Mouse (Mus musculus) erythroblast, embryonic 14.5 days (primary cell): ENCODE measurements around the gene Rab17. TPM values are rescaled to one million over a fixed set of nuclear protein-coding genes. Genes with fewer than 3 reads are reported as not detected.

ENCODE experiments used
- H3K27me3 ChIP-seq: 2 replicates; pipeline ENCODE4 v1.6.1; 2012; ENCODE audit warnings: inconsistent platforms; ENCODE audit not compliant: control insufficient read depth
- H3K36me3 ChIP-seq: 2 replicates; pipeline ENCODE4 v1.6.1; 2012; ENCODE audit warnings: mild to moderate bottlenecking, inconsistent platforms; ENCODE audit not compliant: control insufficient read depth
- H3K4me1 ChIP-seq: 2 replicates; pipeline ENCODE4 v1.6.1; 2012; ENCODE audit warnings: inconsistent platforms; ENCODE audit not compliant: control insufficient read depth
- H3K4me3 ChIP-seq: replicated peaks from 2 replicates; pipeline ENCODE3; 2012; ENCODE audit warnings: moderate library complexity, mild to moderate bottlenecking, inconsistent platforms
- H3K9me3 ChIP-seq: 2 replicates; pipeline ENCODE4 v1.6.1; 2012; ENCODE audit warnings: low read length, inconsistent platforms, mixed read lengths; ENCODE audit not compliant: control insufficient read depth
- GATA1 ChIP-seq: IDR thresholded peaks from 2 replicates; pipeline ENCODE4 v1.6.1; 2012; ENCODE audit warnings: low read length, inconsistent platforms, mixed read lengths
- TAL1 ChIP-seq: IDR thresholded peaks from 3 replicates; pipeline ENCODE4 v1.6.1; 2012; ENCODE audit warnings: low read length, inconsistent platforms, mixed read lengths
- polyA plus RNA-seq: library from polyadenylated mRNA; stranded (reverse); fragments of >175 nt; gene quantifications from 2 replicates; pipeline ENCODE4 v1.2.3, GENCODE M21; 2012

Gene Rab17
- polyA plus RNA-seq, 1 experiment: not detected

DNA sequence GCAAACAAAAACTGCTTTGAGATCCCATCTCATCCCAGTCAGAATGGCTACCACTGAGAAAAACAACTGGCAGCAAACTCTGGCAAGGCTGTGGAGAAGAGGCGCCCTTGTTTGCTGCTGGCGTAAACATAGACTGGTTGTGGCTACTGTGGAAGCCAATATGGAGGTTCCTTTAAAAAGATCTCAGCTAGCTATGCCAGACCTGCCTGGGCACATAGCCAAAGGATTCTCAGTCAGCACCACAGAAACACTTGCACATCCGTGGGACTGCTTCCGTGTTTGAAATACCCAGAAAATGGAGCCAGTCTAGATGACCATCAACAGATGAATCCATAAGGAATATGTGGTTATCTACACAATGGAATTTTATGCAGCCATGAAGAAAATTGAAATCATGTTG lies 43.4 kb downstream of the Rab17 start:
- peaks cover 14% of the 10 kb centered on the region for H3K27me3 ChIP-seq
- H3K4me3 ChIP-seq: no peak overlapping the region
- H3K36me3 ChIP-seq: no peaks in the 10 kb centered on the region
- H3K9me3 ChIP-seq: no peaks in the 10 kb centered on the region
- TF ChIP-seq GATA1 (no peak), TAL1 (no peak)
- H3K4me1 ChIP-seq: no peaks in the 10 kb centered on the region

DNA sequence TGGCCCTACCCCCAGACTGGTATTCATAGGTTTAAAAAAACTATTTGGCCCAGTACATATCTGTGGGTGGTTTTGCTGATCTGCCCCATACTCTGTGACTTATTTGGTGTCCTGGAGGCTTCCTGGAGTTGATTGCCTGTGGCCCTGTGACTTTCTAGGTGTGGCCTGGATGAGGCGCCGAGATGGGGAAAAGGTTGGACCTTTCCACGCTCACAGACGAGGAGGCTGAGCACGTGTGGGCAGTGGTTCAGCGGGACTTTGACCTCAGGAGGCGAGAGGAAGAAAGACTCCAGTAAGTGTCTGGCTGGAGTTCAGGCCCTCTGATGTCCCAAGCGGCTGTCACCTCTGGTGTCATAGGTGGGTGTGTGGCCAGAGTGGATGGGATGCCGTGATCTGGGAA lies 47.8 kb downstream of the Rab17 start:
- no peak overlapping the region for H3K4me3 ChIP-seq
- H3K4me1 ChIP-seq: no peaks in the 10 kb centered on the region
- TF ChIP-seq TAL1 (no peak), GATA1 (no peak)
- no peaks in the 10 kb centered on the region; the same call in 1 of the 2 replicates for H3K27me3 ChIP-seq
- H3K36me3 ChIP-seq: no peaks in the 10 kb centered on the region
- peaks cover 4% of the 10 kb centered on the region for H3K9me3 ChIP-seq

DNA sequence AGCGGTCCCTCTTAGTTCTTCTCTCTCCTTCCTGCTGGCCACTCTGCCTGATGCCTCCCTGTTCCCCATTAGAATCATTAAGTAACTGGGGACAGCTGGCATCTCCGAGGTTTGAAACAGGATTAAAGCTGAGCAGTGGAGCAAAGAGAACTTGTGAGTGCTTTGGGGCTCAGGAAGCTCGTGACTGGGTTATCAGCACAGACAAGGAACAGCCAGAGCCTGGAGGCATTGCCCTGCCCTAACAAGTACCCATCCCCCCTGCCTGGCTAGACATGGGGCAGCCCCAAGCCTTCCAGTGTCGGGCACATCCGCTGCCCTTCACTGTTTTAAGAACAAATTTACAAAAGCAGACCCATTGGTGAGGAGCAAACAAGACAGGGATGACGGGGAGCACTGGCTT lies 52.0 kb downstream of the Rab17 start:
- peaks cover 7% of the 10 kb centered on the region for H3K27me3 ChIP-seq
- H3K36me3 ChIP-seq: no peaks in the 10 kb centered on the region
- TF ChIP-seq TAL1: no peak
- no peak for TF ChIP-seq GATA1
- peaks cover 4% of the 10 kb centered on the region for H3K9me3 ChIP-seq
- no peaks in the 10 kb centered on the region; the same call in 1 of the 2 replicates for H3K4me1 ChIP-seq
- H3K4me3 ChIP-seq: no peak overlapping the region

DNA sequence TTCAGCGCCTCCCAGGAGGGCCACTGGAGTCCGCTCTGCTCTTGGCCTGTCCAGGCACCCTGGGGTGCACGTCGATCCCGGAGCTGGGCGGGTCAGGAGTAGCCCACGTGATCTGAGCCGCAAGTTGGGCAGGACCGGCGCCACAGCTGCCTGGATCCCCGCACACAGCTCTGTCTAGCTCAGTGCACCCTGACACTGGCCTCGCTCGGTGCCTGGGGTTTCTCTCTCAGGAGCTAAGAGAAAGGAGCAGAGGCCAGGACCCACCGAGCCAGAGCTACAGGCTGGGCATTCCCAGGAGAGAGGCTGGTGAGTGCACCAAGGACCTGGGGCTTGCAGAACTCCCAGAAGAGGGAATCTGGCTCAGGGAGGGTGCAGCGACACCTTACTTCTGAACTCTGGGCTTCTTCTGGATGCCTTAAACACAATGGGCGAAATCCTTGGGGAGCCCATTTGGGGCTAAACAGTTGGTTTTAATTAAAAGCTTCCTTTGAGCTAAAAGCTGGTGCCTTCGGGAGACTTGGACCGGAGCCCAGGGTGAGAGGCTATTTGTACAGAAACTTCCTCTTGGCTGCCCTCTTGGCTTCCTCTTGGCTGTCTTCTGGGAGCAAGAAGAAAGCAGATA lies 54.4 kb downstream of the Rab17 start, which contains the start of gene Mlph:
Gene Mlph (plus strand): TSS at position 138 of the 622 bp plus-strand sequence.
- peaks cover 7% of the 10 kb centered on the region for H3K27me3 ChIP-seq
- H3K36me3 ChIP-seq: no peaks in the 10 kb centered on the region
- H3K4me3 ChIP-seq: no peak within 1 kb of the TSS
- H3K9me3 ChIP-seq: peaks cover 3% of the 10 kb centered on the region
- TF ChIP-seq GATA1 (no peak), TAL1 (no peak)
- H3K4me1 ChIP-seq: no peaks in the 10 kb centered on the region; the same call in 1 of the 2 replicates

DNA sequence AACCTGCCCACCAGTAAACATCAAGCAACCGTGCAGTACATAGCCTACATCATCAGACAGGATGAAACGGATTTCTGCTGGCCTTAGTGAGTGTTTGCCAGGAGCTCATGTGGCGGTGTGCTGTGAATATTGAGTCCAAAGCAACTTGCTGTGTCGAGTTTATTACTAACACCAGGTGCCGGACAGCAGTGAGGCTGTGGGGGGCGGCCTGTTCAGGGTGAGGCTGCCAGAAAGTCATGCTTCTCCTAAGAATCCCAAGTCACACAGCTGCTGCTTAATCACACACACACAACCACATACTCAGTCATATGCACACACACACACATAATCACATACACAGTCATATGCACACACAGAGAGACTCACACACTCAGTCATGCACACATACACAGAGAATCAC lies 56.2 kb downstream of the Rab17 start:
- H3K9me3 ChIP-seq: no peaks in the 10 kb centered on the region
- TF ChIP-seq GATA1 (no peak), TAL1 (no peak)
- H3K4me3 ChIP-seq: no peak overlapping the region
- H3K36me3 ChIP-seq: no peaks in the 10 kb centered on the region
- no peaks in the 10 kb centered on the region; the same call in 1 of the 2 replicates for H3K4me1 ChIP-seq
- peaks cover 7% of the 10 kb centered on the region for H3K27me3 ChIP-seq

DNA sequence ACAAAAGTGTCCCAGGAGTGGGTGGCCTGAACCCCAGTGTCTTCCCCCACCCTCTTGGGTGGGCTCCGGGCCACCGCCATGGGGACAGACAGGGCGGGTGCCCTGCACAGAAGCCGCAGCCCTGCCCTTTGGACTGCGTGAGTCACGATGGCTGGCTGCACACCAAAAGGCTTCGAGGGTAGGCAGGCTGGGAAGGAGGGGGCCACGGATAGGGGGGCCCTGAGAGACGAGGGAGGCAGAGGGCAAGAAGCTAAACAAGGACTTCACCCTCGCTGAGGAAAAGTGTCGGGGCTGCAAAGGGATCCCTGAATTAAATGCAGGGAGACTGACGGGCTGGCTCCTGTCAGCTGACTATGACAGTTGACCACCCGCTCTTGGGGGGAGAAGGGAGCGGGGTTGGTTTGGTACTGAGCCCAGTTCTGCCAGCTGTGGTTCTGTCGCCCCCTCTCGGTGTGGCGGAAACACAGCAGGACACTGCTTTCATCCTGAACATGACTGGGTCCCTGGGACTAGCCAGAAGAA lies 59.8 kb downstream of the Rab17 start:
- H3K9me3 ChIP-seq: no peaks in the 10 kb centered on the region

DNA sequence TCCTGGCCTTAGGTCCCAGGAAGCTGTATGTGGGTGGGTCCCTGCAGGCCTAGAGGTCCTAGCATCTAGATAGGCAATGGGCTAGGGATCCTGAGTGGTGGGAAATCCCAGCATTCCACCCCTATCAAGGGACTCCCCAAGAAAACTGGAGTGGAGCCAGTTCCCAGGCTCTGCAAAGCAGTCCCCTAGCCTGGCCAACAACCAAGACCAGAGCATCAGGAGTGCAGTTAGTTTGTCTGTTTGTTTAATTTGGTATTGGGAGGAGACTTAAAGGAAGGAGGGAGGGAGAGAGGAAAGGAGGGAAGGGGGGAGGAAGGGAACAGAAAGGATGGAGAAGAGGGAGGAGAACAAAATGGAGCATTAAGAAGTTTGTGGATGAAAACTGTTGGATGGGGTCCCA lies 60.3 kb downstream of the Rab17 start:
- Histone ChIP-seq H3K36me3 (no peaks in the 10 kb centered on the region), H3K4me3 (no peak overlapping the region), H3K4me1 (no peaks in the 10 kb centered on the region), H3K9me3 (no peaks in the 10 kb centered on the region), H3K27me3 (no peaks in the 10 kb centered on the region)
- TF ChIP-seq TAL1: no peak
- TF ChIP-seq GATA1: no peak

More for the DNA sequence above, 59.8 kb downstream of the Rab17 start:
- Histone ChIP-seq H3K36me3 (no peaks in the 10 kb centered on the region), H3K4me3 (no peak overlapping the region), H3K27me3 (peaks cover 2% of the 10 kb centered on the region; the same call in 1 of the 2 replicates), H3K4me1 (no peaks in the 10 kb centered on the region)
- TF ChIP-seq GATA1: no peak
- TF ChIP-seq TAL1: no peak

Other genes starting within 250 kb of the Rab17 start
- 0.01 and 0.08 TPM in 2 replicates for gene Col6a3, start 125.7 kb downstream of the Rab17 start, polyA plus RNA-seq
- gene Mlph, start 54.6 kb downstream of the Rab17 start, polyA plus RNA-seq: not detected in 2 replicates
- 0.50 and 0.97 TPM in 2 replicates for gene Prlh, start 16.6 kb downstream of the Rab17 start, polyA plus RNA-seq
- 0.03 TPM in 2 replicates for gene Lrrfip1, start 29.1 kb upstream of the Rab17 start, polyA plus RNA-seq
- not detected in 2 replicates for gene Rbm44, start 175.4 kb upstream of the Rab17 start, polyA plus RNA-seq
- gene Ramp1, start 210.2 kb upstream of the Rab17 start, polyA plus RNA-seq: 0.04 TPM in 2 replicates